Mouse (Mus musculus) liver, adult 2 months (tissue): ENCODE measurements at regions not wholly inside any gene's neighbourhood (a gene's known extent, or its start where the extent isn't known, plus 50 kb on each side); places are given as distances from the start of the nearest gene placed in this dataset.

Experiments used
- CTCF ChIP-seq: fragments of 200-500 bp; IDR thresholded peaks from 2 replicates; pipeline ENCODE4 v1.5.1; 2011; ENCODE audit warnings: low read depth, low read length, control low read depth
- POLR2A ChIP-seq: fragments of 200-500 bp; IDR thresholded peaks from 2 replicates; pipeline ENCODE4 v1.6.1; 2011; ENCODE audit warnings: low read length, control low read depth; ENCODE audit not compliant: insufficient read depth; ENCODE audit errors: extremely low read depth

DNA sequence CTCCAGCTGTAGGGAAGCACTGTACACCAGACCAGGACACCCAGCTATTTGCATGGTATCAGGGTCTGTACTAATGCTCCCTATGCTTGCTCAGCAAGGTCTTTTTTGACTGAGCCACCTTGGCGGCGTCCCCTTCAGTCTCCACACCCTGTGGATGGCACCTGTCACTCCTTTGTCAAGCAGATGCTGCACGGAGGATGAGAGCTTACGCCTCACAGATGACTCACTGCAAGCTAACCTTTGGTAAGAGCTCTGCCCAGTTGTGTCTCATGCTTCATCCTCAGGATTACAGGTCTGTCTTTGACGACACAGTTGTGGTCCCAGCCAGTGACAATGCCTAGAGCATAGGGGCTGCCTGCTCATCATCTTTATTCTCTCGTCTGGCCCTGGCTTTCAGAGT is 124.4 kb downstream of the Zfp706 start:
- TF ChIP-seq POLR2A (no peak), CTCF (no peak)
